Mouse (Mus musculus): ENCODE data around the gene Smyd3. TPM values are rescaled to one million over a fixed set of nuclear protein-coding genes. Genes with fewer than 3 reads are reported as not detected.
A peak's percentile ranks its signal among the peaks of the same experiment; 100 is the strongest.

Smyd3 gene
- total RNA-seq (2015) (19.8 and 20.7 TPM in 2 replicates), total RNA-seq (2017) (22.9 and 35.6 TPM in 2 replicates)

GRCm38 (mm10) chr1:179517713-179518465 lies at the start of gene Smyd3:
Gene Smyd3 (minus strand): TSS chr1:179518041.
- peak; percentile 91 for ATAC-seq (replicated peaks; ENCODE audit: poor library complexity)

- ATAC-seq (replicated peaks; ENCODE audit: poor library complexity) = no peak
These were observed 49.7 kb upstream of the Smyd3 start for GRCm38 (mm10) chr1:179567558-179567957.

- no peak for ATAC-seq (replicated peaks; ENCODE audit: poor library complexity)
These were observed 46.1 kb upstream of the Smyd3 start for GRCm38 (mm10) chr1:179563926-179564325.

- no peak for ATAC-seq (replicated peaks; ENCODE audit: poor library complexity)
These were observed 45.4 kb upstream of the Smyd3 start for GRCm38 (mm10) chr1:179563211-179563610.

GRCm38 (mm10) chr1:179560845-179561430 lies 43.1 kb upstream of the Smyd3 start:
- ATAC-seq (replicated peaks; ENCODE audit: poor library complexity) = peak; percentile 89

- ATAC-seq (replicated peaks; ENCODE audit: poor library complexity) = no peak
These were observed 41.8 kb upstream of the Smyd3 start for GRCm38 (mm10) chr1:179559446-179560194.

GRCm38 (mm10) chr1:179556921-179557320 lies 39.1 kb upstream of the Smyd3 start:
- ATAC-seq (replicated peaks; ENCODE audit: poor library complexity) = no peak

GRCm38 (mm10) chr1:179553949-179554347 lies 36.1 kb upstream of the Smyd3 start:
- ATAC-seq (replicated peaks; ENCODE audit: poor library complexity) = 0 out of 2 replicates have a peak, but pooled peaks have one; percentile 24

GRCm38 (mm10) chr1:179553197-179553948 lies 35.5 kb upstream of the Smyd3 start:
- ATAC-seq (replicated peaks; ENCODE audit: poor library complexity) = peak; percentile 52

- no peak for ATAC-seq (replicated peaks; ENCODE audit: poor library complexity)
These were observed 34.9 kb upstream of the Smyd3 start for GRCm38 (mm10) chr1:179552751-179553150.

- no peak for ATAC-seq (replicated peaks; ENCODE audit: poor library complexity)
These were observed 34.1 kb upstream of the Smyd3 start for GRCm38 (mm10) chr1:179551921-179552320.

GRCm38 (mm10) chr1:179551336-179551735 lies 33.5 kb upstream of the Smyd3 start:
- ATAC-seq (replicated peaks; ENCODE audit: poor library complexity) = peak; percentile 65

- no peak for ATAC-seq (replicated peaks; ENCODE audit: poor library complexity)
These were observed 31.3 kb upstream of the Smyd3 start for GRCm38 (mm10) chr1:179548996-179549752.

GRCm38 (mm10) chr1:179548220-179548619 lies 30.4 kb upstream of the Smyd3 start:
- ATAC-seq (replicated peaks; ENCODE audit: poor library complexity) = no peak

GRCm38 (mm10) chr1:179547176-179547575 lies 29.3 kb upstream of the Smyd3 start:
- no peak for ATAC-seq (replicated peaks; ENCODE audit: poor library complexity)

GRCm38 (mm10) chr1:179546551-179546917 lies 28.7 kb upstream of the Smyd3 start:
- ATAC-seq (replicated peaks; ENCODE audit: poor library complexity) = peak; percentile 43

GRCm38 (mm10) chr1:179545768-179546550 lies 28.1 kb upstream of the Smyd3 start, which contains the start of the genes Tfb2m and Cnst:
Gene Tfb2m (minus strand): TSS chr1:179546267.
Gene Cnst (plus strand): TSS chr1:179546370.
- peak; percentile 92 for ATAC-seq (replicated peaks; ENCODE audit: poor library complexity)

- peak; percentile 27; the same call in 1 of the 2 replicates for ATAC-seq (replicated peaks; ENCODE audit: poor library complexity)
These were observed 23.7 kb upstream of the Smyd3 start for GRCm38 (mm10) chr1:179541502-179541901.

- no peak for ATAC-seq (replicated peaks; ENCODE audit: poor library complexity)
These were observed 22.0 kb upstream of the Smyd3 start for GRCm38 (mm10) chr1:179539887-179540286.
